Mouse (Mus musculus) cerebellum, postnatal 14 days (tissue): ENCODE data around the gene Slc38a4.

Experiments used
- DNase-seq, 2 experiments: peaks; one replicate each; pipeline ENCODE4 v3.0.0; 2021; ENCODE audit warnings: mixed read lengths in 2 of 2

The Slc38a4 gene

DNA sequence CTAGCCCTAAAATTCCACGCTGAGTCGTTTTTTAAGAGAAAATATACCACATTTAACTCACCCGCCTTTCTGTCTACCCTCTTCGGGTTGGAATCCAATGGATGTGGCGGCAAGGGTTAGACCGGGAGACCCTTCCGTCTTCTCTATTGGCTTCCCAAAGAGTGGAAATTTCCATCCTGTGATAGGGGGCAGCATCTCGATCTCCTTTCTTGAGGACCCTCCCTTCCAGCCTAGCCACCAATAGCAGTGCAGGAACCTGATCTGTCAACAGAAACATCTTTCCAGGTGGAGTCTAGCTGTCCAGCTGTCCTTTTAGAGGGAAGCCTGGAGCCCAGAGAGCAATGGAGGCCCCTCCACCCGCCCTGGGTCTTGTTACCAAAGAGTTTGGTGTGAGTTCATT, at the start of gene Slc38a4:
Gene Slc38a4 (minus strand): TSS at position 163 of the 400 bp plus-strand sequence.
- no peak for DNase-seq

DNA sequence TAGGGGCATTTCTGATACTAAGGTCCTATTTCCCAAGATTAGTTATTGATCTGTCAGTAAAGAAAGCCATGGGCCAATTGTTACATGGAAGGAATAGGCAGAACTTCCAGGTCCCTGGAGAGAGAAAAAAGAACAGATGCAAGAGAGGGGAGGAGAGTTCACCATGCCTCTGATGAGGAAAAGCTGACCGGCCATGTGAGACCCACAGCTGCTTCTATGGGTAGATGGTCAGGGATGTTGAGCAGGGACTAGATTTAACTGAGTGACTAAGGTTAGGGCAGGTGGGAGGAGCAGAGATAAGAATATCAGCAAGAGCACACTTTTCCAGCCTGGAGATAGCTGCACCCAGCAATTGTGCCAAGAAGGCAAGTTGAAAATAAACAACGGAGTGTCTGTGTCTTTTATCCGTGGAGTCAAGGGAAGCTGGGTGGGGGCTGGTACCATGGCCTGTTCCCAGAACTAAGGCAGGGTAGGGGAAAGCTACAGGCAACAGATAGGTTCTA, 49.2 kb upstream of the Slc38a4 start:
- DNase-seq, result no peak

DNA sequence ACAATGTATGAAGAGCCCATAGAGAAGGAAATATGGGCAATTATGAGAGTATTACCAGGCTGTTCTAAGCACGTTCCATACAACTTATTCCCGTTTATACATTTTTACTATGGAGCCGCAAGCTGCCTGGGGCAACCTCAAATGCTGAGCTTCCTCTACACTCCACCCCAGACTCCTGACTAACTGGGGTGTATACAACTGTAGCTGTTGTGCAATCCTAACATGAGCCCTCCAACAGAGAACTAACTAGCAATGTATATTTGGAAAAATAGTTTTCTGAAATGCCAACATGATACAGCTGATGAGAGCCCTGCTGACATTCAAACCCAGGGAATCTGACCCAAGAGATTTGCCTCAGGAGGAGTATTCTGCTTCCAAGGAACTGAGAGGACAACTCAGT, 48.3 kb upstream of the Slc38a4 start:
- DNase-seq, result no peak

- no peak for DNase-seq
These were observed 47.1 kb upstream of the Slc38a4 start for GRCm38 (mm10) chr15:97102811-97103210.

GRCm38 (mm10) chr15:97102181-97102580, 46.4 kb upstream of the Slc38a4 start:
- no peak for DNase-seq

DNA sequence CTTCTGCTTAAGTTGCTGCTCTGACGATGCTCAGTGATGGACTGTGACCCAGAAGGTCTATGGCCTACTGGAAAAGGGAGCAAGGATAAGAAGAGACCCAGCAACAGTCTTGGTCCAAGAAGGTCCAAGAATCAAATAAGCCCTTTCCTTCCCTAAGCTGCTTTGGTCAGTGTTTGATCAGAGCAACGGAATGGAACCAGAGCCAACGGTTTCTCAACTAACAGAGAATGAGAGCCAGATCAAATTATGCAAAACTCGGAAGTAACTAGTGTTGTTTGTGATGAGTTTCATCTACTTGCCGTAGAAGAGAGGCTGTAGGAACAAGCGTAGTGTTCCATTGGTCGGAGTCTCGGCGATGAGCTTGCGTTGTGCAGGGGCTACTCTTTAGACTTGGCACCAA, 43.3 kb upstream of the Slc38a4 start:
- no peak for DNase-seq

- DNase-seq, result no peak
These were observed 41.8 kb upstream of the Slc38a4 start for GRCm38 (mm10) chr15:97097548-97097947.

- peak; percentile 44 to 57 for DNase-seq
These were observed 33.8 kb upstream of the Slc38a4 start for GRCm38 (mm10) chr15:97089526-97089925.

- peak in 1 of 2 experiments; percentile 6 for DNase-seq
These were observed 30.1 kb upstream of the Slc38a4 start for GRCm38 (mm10) chr15:97085833-97086232.

- DNase-seq, result no peak
These were observed 21.9 kb upstream of the Slc38a4 start for GRCm38 (mm10) chr15:97077665-97078064.

- DNase-seq, result no peak
These were observed 20.3 kb upstream of the Slc38a4 start for GRCm38 (mm10) chr15:97076092-97076491.

DNA sequence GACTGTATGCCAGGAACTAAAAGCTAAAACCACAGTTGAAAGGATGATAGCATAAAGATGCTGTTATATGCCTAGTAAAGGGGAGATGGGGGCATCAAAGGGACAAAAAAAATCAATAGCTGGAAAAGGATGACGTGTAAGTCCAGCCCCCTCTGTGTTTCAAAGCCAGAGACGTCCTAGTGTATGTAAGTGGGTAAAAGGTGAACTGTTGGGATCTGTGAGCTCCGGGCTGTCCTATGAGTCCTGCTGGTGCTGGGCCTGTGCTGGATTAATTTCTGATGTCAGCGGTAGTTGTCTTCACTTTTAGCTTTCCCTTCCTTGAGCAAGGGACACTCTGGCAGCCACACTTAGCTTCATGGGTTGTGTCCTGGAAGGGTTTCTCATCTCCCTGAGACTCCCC, 19.5 kb upstream of the Slc38a4 start:
- DNase-seq, result no peak

DNA sequence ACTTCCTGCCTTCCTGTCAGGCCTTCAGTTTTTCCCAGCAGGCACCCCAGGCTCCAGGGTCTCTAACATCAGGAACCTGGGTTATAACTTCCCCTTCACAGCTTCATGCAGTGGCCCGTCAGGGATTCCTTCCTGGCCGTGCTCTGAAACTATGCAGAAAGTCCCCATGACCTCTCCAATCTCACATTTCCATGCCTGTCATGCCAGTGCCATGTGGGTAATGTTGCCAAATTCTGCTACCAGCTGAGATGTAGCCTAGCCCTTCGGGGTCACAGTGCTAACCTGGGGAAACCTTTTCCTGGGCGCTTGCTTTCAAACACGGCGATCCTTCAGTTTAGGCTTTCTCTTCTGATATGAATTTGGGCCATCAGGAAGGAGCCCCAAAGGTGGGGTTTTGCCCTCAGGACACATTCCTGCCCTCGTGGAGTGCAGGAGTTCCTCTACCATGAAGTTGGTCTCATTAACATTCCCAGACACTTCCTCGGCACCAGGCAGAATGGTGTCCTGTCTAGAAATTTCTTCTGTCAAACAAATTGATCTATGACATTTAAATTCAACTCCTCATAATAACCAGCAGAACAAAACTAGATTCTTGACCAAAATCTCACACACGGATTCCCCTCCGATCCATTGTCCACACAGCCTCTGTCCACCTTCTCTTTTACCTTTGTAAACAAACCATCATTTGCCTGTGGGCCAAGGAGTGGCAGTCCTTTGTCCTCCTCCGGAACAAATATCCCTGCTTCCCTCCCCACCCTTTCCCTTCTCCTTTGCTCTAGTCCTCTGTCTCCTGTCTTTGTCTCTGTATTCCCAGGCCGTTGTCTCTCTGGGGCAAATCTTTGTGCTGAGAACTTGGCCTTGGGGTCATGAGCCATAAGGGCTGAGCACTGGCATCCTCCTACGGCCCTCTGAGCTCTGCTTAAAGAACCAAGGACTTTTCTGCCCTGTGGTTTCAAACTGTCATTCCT, 17.4 kb upstream of the Slc38a4 start:
- DNase-seq, result no peak

GRCm38 (mm10) chr15:97067340-97068136, 11.8 kb upstream of the Slc38a4 start:
- DNase-seq, result no peak

DNA sequence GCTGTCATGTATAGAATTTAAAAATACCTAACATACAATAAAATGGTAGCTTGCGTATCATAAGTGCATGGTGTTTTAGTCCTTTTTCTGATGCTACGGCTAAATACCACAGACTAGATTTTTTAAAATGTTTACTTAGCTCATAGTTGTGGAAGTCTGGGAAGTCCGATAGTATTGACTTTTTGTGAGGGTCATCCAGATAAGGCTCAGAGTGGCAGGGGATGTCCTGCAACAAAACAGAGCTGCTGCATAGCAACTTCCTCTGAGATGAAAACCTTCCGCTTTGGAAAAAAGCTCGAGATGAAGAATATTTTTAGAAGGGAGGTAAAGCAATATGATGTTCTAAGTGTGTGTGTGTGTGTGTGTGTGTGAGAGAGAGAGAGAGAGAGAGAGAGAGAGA, 11.2 kb upstream of the Slc38a4 start:
- no peak for DNase-seq

- DNase-seq, result no peak
These were observed 7.5 kb upstream of the Slc38a4 start for GRCm38 (mm10) chr15:97063211-97063610.

- DNase-seq, result no peak
These were observed 5.2 kb upstream of the Slc38a4 start for GRCm38 (mm10) chr15:97060973-97061372.

GRCm38 (mm10) chr15:97060571-97060970, 4.8 kb upstream of the Slc38a4 start:
- no peak for DNase-seq

GRCm38 (mm10) chr15:97060102-97060501, 4.3 kb upstream of the Slc38a4 start:
- DNase-seq, result no peak

DNA sequence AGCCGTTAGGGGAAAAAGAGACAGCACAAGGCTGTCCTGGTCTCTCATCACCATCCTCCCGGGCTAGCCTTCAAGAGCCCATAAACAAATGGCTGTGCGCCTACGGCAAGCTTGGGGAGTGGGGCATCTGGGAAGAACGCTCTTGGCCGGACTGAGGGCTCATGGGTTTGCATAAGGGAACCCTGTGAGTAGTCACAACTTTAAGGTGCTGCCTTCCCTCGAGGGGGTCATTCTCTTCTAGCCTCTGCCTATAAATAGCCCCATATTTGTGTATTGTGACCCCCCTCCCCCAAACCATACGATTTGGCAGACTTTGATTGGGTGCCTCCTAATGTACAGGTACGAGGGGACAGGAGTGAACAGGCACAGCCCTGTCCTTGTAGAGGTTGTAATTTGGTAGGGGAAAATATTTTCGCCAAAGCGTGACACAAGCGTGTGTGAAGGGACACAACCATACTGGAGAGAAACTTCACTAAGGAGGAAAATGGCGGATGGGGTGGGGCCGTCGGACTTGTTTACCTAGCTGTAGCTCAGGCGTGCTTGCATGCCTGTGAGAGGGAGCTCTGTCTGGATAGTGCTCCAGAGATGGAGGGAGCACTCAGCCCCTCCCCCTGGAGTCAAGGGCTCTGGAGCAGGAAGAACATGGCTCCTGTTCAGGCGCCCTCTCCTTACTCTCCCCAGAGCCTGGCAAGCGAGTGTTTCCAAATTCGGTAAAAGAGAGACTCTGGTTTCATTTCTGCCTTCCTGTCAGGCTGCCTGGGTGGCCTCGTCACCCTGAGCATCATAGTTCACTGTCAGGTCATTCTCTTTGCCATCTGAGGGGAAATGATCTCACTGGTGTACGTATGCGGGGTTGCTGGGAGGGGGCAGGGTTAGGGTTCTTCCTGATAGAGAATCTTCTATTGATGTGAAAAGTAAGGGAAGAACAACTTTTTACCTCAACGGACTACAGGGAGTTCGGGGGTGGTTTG, 3.6 kb upstream of the Slc38a4 start:
- no peak for DNase-seq

- peak in 1 of 2 experiments; percentile 7 for DNase-seq
These were observed 828 bp downstream of the Slc38a4 start for GRCm38 (mm10) chr15:97054767-97055489.

- no peak for DNase-seq
These were observed 1.6 kb downstream of the Slc38a4 start for GRCm38 (mm10) chr15:97054131-97054530.
